Mouse (Mus musculus) embryo, embryonic 11.5 days (tissue): ENCODE results near the gene Dgki.

Source experiments
- DNase-seq: peaks from one replicate; pipeline ENCODE4 v3.0.0-alpha.2; 2012; ENCODE audit warnings: low read depth, low spot score

The Dgki gene

DNA sequence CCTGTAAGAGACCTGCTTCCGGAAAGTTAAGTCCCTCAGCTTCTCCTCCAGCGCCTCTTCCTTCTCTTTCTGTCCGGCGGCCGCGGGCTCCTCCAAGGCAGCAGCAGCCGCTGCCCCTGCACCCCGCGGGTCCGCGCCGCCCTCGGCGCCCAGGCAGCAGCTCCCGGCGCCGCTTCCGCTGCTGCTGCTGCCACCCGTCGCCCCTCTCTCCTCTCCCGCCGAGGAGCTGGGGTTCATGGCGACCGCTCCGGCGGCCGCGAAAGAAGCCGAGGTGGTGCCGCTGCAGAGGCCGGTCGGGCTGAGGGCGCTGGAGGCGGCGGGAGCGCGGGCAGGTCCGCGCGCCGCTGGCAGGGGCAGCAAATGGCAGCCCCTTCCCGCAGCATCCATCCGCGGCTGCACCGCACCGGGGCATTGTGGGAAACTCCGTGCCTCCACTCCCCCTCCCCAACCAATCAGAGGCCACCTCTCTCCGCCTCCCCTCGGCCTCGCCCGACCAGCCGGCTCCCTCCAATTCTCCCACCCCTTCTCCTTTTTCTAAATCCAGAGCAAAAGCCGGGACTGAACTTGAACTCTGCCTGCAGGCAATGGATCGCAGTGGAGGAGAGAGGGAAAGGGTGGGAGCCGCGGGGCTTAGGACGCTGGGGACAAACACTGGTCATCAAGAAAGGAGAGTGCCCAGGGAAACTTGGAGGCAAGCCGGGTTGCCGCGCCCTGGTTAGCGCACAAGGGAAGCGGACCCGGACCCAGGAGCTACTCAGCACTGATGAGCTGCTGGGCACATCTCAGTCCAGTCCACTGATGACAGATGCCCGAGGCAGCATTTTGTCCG is at the start of gene Dgki:
TSS of gene Dgki (minus strand) at position 623 of the 829 bp plus-strand sequence.
- DNase-seq: peak; percentile 48

DNA sequence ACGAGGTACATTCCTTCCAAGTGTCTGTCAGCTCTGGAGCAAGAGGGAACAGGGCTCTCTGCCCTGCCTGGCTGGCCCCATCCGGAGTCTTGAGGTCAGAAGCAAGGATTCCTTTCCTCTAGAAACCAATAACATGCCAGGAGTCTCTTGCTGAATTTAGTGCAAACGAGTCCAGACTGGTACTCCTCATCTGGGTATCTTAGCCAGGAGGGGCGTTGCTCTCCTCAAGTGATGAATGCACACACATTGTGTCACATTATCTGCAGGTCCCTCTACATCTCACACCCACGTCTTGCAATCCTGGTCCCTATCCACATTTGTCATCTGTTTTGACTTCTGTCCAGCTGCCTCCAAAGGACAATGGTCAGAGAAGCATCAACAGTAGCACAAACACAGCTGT is 47.6 kb upstream of the Dgki start:
- no peak for DNase-seq

DNA sequence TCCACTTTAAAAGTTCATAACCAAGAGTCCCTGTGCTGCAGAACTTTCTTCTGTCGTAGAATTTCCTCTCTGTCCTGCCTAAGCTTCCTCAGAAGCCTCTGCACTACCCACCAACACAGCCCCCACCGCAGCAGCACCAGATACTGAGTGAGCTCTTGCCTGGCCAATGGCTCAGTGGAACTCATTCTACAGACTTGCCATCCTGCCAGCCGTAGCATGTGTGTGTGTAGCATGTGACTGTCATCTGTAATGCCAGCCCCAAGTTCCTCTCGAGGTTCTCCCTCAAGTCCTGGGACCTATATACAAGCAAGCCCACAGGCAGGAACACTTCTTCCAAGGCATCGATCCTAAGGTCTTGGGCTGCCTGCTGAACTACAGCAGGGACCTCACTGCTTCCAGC is 38.1 kb upstream of the Dgki start:
- DNase-seq: no peak

DNA sequence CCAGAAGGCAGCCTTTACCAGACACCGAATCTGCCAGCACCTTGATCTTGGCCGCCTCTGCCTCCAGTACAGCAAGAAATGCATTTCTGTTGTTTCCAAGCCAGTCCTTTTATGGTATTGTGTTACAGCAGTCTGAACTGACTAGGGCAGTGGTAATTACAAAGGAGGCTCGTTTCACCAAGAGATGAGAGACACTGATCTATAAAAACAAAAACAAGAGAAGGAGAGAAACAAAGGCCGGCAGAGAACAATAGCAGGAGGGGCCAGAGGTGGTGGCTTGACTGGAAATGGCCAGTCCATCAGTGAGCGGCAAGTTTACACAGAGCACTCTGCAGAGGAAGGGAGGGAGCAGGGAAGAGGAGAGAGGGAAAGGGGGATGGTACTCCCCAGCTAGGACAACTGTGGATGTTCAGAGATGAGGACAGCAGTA is 36.9 kb upstream of the Dgki start:
- DNase-seq: no peak

DNA sequence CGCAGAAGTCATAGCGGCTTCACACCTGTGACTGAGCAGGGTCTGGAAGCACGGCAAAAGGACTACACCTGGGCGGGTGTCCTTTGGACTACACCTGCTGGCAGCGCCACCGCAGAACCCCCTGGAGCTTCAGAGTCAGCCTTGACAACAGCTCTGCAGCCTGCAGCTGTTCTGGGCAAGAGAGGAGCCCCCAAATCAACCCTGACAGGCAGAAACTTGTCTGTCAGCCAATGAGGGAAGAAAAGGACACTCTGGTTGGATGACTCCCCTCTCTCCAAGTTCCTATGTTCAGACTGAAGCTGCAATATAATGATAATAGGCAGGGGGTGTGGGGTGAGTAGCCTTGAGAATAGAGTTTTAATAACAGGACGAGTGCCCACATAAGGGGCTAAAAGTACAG is 36.4 kb upstream of the Dgki start:
- DNase-seq: no peak

DNA sequence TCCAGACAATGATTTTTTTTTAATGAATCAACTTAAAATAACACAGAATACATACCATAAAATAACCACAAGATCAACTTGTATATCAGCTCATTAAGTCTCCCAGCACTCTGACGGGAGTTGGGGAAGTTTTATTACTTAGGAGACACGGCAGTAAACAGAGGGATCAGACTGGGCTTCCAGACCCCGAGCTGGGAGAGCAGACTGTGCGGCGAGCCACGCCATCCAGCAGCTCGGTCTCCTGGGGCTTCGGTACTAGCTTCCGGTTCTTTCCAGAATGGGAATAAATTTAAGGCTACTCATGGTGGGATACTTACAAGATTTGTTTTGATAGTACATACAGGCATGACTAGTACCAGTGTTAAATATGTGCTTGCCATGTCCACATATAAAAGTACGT is 32.9 kb upstream of the Dgki start:
- DNase-seq: no peak

DNA sequence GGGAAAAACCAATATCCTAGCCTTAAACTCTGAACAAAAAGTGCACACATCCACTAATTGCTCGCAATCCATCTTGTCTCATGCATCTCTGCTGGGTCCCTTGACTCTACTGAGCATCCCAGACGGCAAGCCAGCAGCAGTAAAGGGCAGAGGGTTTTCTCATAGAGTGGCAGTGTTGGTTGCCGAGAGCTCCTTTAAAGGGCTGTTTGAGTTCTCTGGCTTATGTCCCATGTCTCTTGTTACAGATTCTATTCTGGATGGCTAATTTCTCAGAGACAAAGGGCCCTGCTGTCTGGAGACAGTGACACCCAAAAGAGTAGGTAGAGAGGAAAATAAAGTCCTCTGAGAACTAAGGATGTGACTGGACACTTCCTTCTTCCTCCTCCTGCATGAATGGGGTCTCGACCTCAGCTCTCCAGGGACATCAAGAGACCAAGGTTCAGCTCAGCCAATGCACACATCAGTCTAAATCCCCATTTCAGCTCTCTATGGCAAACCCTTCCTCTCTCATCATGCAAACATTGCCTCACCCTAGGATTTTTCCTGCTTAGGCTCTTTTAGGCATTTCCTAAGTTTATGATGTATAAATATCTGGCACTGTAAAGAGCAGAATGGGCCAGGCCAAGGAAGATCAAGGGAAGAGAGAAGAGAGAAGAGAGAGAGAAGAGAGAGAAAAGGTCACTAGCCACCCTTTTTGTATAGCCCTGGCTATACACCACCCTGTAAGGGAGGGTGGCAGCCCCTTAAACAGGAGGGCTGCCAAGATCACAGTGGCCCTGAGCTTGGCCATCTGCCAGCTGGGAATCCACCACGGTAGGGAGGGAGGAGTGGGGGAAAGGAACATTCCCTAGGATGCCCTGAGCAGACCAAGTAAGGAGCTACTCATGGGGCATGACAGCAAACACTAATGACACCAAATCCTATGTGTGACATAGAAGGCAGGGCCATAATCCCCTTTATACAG is 30.2 kb upstream of the Dgki start:
- no peak for DNase-seq

DNA sequence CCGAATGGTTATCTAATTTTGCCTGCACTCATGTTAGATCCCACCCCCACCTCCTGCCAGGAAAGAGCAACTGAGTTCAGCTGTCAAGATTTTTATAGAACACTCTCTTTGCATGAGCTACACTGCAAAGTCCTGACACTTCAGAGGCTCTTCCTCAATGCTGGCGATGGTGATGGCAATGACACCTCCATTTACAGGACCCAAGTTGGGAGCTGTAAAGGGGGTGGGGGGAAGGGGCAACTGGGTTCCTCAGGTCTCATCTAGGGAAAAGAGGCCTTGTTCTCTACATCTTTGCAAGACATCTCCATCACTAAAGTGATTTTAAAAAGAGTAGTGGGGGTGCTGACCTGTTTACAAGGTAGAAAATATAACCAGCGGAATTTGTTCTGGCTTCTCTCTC is 29.4 kb upstream of the Dgki start:
- DNase-seq: no peak

DNA sequence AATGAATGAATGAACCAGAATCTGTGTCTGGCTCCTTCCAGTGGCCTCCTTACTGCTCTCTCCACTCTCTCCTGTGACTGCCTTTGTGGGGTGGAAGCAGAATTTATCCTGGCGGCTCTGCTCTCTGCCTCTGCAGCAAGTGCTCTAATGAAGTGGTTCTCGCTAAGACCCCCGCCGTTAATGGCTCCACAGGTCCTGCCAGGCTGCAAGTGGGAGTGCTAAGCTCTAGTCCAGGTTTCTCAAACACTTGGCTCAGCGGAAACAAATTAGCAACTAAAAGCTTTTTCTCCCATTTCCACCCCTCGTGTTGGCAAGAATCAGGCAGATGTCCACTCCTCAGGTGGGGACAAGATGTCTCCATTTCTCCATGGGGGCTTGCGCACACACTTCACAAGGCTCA is 28.7 kb upstream of the Dgki start:
- DNase-seq: no peak

DNA sequence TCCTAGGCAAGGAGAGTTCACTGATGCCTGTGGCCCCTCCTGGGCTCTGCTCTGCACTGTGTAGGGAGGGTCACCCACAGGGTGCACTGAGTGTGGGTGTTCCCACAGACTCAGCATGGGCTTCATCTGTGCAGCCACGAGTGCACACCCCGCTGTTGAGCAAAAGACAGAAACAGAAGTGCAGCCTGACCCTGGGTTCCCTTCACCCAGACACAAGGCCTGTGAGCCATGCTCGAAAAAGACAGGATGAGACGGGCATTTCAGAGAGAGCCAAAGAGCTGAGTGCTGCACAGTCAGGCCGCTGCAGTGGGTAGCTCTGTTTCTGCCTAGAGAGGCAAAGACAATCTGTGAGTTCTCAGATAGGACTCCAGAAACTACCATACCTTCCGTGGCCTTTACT is 27.5 kb upstream of the Dgki start:
- no peak for DNase-seq

DNA sequence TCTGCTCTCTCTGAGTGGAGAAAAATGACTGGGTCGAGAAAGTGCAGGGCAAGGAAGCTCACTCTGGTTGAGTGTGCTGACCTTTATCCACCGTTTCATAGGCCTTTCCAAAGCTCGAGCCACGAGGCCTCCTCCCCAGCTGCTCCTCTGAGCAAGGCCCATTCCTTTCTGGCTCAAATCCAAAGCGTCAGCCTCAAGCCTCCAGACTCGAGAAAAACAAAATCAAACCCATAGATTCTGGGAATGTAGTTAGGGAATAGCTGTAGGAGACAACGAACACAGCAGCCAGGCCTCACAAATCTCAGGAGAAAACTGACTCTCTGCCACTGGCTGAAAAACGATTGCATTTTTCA is 26.6 kb upstream of the Dgki start:
- no peak for DNase-seq

DNA sequence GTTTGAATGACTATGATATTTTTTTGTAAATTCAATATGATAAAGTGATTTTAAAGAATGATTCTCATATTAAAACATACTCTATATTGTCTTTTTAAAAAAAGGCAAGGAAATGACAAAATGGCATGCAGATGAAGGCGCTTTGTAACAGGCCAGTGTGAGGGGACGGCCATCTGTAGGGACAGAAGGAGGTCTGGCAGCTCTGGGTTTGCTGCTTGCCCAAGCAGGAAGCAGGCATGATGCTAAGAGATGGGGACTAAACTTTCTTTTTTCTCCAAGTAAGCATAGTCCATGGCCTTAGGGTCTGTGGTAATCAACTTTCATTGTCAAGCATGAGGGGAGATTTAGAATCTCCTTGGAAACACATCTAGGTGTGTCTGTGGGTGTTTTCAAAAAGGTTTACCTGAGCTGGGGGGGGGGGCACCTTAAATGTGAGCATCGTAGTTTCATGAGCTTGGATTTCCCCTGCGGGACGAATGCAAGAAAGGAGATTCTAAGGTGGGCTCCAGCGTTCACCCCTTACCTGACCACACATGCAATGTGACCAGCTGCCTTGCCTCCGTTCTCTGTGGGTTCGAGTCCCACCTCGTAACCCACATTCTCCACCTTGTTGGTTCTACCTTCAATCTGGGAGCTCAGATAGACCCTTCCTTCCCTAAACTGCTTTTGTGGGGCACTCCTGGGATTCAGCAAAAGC is 26.1 kb upstream of the Dgki start:
- DNase-seq: no peak

DNA sequence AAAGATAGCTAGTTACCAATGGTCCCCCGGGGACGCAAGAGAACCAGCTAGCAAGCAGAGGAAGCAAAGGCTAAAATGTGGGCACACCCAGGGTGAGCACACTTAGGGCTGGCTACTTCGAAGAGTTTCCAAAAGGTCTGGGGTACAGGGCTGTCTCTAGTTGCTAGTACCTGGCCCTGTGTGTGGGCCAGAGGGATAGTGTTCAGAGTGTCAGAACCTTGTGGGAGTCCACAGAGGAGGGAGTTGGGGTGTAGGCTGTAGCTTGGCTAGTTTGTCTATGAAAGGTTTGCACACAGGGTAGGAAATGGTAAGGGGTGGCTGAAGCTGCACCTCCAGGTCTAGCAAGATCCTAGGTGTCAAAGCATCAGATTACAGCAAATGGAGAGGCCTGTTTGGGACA is 25.1 kb upstream of the Dgki start:
- no peak for DNase-seq

DNA sequence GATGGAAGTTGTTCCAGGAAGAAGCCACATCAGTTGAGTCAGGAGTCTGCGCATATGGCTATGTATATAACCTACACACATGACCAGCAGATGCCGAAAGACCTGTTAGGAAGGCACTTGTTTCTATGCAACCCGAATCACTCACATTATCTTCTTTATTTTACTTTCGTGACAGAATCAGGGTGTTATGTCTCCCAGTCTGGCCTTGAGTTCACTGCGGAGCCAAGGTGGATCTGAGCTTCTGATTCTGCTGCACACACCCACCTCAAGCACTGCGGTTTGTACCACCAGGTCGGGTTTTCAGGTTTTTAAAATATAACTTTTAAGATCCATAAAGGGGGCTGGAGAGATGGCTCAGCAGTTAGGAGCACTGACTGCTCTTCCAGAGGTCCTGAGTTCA is 22.7 kb upstream of the Dgki start:
- DNase-seq: no peak

DNA sequence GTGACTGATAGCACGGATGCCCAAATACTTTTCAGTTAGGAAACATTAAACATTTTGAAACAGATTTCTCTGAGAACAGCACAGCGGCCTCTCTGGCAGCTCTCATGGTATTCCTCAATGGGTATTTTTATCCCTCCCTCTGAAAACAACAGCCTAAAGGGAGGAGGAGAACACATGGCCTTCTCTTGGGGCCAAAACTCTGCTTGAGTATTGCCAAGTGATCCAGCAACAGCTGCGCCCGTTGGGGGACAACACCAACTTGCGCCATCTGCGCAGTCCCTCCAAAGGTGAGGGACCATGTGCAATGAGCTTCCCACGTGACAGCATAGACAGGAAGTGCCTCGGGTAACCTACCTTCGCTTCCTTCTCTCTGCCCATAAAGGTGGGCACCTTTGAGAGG is 22.1 kb upstream of the Dgki start:
- DNase-seq: no peak

DNA sequence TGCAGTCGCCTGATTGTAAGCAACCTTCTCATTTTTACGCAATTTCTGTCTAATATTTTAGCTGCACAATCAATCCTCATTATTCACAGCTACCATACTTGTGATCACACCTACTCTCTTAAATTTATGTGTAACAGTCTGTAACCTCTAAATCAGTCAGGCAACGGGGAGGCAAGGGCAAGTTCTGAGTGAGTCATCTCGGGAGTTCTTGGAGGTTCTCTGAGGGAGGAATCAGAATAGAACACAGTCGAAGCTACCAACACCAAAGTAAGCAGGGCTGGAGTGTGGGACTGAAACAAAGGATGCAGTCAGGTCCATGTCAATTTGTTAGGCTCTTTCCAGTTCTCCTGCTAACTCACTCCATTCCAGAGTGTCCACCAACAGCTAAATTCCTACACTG is 17.9 kb upstream of the Dgki start:
- DNase-seq: no peak

DNA sequence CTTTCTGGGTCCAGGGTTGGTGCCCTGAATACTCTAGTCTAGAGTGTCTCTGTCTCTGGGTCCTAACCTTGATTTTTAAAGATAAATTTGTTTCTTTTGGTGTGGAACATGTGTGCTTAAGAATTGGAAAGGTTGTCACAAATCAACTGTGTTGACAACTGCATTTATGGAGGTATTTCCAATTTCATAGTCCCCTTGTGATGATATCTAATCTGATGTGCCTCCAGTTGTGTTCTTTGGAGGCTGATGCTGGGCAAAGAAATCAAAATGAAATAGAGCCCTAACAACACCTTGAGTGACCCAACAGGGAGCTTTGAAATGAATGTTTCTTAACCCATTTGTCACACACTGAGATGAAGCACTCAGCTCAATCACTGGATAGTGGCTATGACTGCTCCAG is 15.5 kb upstream of the Dgki start:
- no peak for DNase-seq

DNA sequence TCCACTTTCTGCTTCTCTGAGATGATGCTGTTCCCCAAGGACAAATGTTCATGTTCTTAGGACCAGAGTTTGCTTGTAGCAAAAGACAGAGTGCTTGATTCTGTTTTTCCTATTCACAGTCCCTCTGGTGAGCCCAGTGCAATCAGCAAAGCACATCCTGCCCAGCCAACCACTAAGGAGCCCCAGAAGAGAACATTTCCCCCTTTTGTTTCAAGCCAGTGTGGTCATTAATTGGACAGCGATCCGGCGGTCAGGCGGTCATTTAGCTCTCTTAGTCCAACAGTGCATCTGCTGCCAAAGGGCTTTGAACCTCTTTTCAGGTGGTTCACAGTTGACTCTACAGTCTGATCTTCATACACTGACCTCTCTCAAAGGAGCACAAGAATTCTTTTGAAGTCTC is 10.6 kb upstream of the Dgki start:
- no peak for DNase-seq

DNA sequence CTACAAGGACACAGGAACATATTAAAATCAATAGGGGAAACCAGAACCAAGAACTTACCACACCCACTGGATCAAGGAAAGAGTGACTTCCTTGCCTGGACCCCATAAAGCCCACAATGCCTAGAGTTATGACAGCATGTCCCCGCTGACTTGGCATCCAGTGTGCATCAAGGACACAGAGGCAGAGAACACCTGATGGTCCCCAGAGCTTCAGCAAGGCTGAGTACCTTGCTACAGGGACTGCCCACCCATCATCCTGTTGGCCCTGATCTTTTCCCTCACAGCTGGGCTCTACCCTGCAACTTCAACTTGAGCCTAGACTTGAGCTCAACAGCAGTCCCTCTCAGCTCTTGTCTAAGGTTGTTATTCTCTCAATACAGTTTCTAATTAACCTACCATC is 6.6 kb upstream of the Dgki start:
- no peak for DNase-seq

DNA sequence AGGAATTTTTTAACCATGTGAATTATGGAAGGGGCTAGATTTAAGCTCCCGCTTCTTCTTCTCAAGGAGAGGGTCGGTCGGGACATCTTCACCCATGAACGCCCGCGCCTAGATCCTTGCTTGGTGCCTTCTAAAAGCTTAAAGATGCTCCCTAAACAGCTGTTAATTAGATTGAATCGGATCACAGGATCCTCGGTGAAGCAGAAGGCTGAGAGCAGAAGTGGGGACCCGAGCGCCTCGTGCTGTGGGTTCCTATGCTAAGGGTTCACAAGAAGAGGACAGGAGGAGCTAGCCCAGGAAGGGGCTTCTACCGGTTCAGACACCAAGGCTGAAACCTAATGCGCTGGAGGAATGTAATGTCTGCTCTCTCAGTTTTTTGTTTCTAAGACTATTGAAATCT is 508 bp upstream of the Dgki start:
- DNase-seq: no peak

DNA sequence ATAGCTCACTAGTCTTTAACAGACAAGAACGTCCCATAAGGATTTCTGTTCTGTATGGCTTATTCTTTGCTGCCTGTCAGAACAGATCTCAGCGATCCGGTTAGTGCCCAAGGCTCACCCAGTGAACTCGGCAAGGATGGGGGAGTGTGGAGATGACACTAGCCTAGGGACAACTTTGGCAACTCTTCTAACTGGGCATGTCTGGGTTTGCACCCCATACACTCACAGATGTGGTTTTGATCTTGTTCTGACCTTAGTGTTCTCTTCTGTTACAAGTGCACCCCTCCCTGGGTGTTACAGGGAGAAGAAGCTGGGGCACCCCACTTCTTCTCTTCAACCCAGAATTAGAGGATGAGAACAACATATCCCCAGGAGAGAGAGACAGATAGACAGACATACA is 1.0 kb downstream of the Dgki start:
- DNase-seq: no peak

DNA sequence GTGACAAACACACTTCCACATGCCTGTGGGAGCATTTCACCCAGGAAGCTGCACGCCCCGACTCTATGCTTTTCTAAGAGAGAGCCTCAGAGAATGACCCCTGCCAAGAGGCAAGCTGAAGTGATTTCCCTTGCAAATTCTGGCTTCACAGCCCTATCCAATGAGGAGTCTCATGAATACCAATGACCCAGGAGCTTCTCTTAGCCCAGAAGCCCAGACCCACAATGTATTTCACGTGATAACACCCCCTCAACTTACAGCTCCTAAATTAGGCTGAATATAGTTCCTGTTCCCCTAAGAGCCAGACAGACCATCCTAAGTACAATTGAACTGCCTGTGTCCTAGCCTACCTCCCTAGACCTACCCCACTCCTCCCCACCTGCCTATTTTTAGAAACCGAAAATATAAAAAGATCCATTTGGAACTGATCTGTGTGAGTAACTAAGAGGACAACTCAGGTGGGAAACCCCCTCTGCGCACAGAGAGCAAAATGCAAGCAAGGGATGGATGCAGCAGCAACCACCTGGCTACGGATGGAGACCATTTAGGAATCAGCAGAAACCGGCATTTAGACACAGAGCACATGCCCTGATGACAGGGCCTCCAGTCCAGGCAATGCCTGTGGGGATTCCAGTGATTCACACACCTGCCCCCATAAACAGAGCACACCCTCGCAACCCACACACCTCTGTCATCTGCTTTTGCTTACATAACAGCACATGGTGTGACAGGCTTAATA is 2.1 kb downstream of the Dgki start:
- no peak for DNase-seq
